Comparison of ENCODE assay signal across 17 mouse cellular contexts in the genomic region with DNA sequence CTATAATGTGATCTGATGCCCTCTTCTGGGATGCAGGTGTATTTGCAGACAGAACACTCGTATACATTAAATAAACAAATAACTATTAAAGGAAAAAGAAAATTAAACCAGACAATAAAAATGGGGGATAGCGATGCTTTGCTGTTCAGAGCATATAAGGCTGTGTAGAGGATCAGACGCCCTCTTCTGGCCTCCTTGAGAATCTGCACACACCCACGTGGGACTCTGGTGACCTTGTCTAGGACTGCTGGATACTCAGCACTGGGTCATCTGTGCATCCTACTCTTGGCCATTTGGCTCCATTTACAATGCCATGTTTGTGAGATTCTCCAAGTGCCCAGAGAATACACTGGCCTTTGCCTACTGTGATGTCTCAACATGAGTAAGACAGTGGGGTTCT. TPM values are rescaled to one million over a fixed set of nuclear protein-coding genes. Genes with fewer than 3 reads are reported as not detected.
DNase-seq lines count a peak whose midpoint lies in the region; ATAC-seq and TF ChIP-seq lines count a peak whose summit lies in the region.
"Had no signal": no experiment of that assay in that cellular context is flagged by ENCODE, and none has a peak within 500 bp of the region (broad histone marks: within the 10 kb centered on the region; RNA-seq: fewer than 3 reads in every experiment).

No protein-coding gene starts in this region.

- WGBS in intestine, postnatal 0 days = 36% methylated on average over 4 of the region's 4 CpGs
- WGBS in intestine, embryonic 16.5 days = 38% methylated on average over 4 of the region's 4 CpGs
- 32% methylated on average over 4 of the region's 4 CpGs for WGBS in liver, embryonic 12.5 days (ENCODE audit: insufficient replicate concordance)
- WGBS in forebrain, embryonic 14.5 days = 45% methylated on average over 4 of the region's 4 CpGs

- peak; percentile 51 for TF ChIP-seq CTCF in intestine, postnatal 0 days (IDR thresholded peaks at IDR 0.05; ENCODE audit: low read depth)

- ATAC-seq in intestine, postnatal 0 days = no peak
- ATAC-seq in intestine, embryonic 16.5 days = no peak
- no peak for ATAC-seq in liver, embryonic 12.5 days
- no peak for ATAC-seq in forebrain, embryonic 14.5 days

- no peaks in the 10 kb centered on the region for H3K27me3 ChIP-seq in intestine, postnatal 0 days (replicated peaks; ENCODE audit: control insufficient read depth, insufficient read depth, low read length)
- no peaks in the 10 kb centered on the region for H3K27me3 ChIP-seq in intestine, embryonic 16.5 days (replicated peaks; ENCODE audit: control insufficient read depth, insufficient read depth, low read length)
- H3K27me3 ChIP-seq in liver, embryonic 12.5 days (replicated peaks) = no peaks in the 10 kb centered on the region
- H3K27me3 ChIP-seq in forebrain, embryonic 14.5 days (replicated peaks; ENCODE audit: control insufficient read depth, insufficient read depth, low read length) = no peaks in the 10 kb centered on the region
- H3K27me3 ChIP-seq: forebrain, embryonic 12.5 days; lung, embryonic 15.5 days; midbrain, embryonic 12.5 days; neural tube, embryonic 13.5 days had no signal

- H3K4me1 ChIP-seq in intestine, postnatal 0 days (replicated peaks; ENCODE audit: control insufficient read depth, insufficient read depth, low read length) = peaks cover 12% of the 10 kb centered on the region; the same call in 1 of the 2 replicates
- peaks cover 11% of the 10 kb centered on the region for H3K4me1 ChIP-seq in intestine, embryonic 16.5 days (ENCODE audit: control insufficient read depth, insufficient read depth, low read length)
- H3K4me1 ChIP-seq in ES-E14 (ENCODE audit: control insufficient read depth in 2 of 2, insufficient read depth in 2 of 2, low read length in 2 of 2, poor library complexity in 1 of 2) = peaks cover 0 to 10% of the 10 kb centered on the region in 2 experiments; a peak in 1 of 4 replicates
- H3K4me1 ChIP-seq in liver, embryonic 12.5 days = peaks cover 58% of the 10 kb centered on the region
- peaks cover 10% of the 10 kb centered on the region for H3K4me1 ChIP-seq in forebrain, embryonic 14.5 days (ENCODE audit: control insufficient read depth, insufficient read depth, low read length)

- no peak overlapping the region for H3K4me2 ChIP-seq in intestine, postnatal 0 days (replicated peaks; ENCODE audit: low read depth)
- H3K4me2 ChIP-seq in intestine, embryonic 16.5 days (ENCODE audit: low read depth, low read length) = no peak overlapping the region
- H3K4me2 ChIP-seq in liver, embryonic 12.5 days = no peak overlapping the region
- H3K4me2 ChIP-seq in forebrain, embryonic 14.5 days (ENCODE audit: low read length) = no peak overlapping the region
- H3K4me2 ChIP-seq: forebrain, embryonic 12.5 days; hindbrain, embryonic 14.5 days; lung, embryonic 15.5 days; midbrain, embryonic 12.5 days; neural tube, embryonic 13.5 days had no signal

- H3K27ac ChIP-seq in intestine, postnatal 0 days (ENCODE audit: low read depth, low read length) = no peak overlapping the region
- no peak overlapping the region for H3K27ac ChIP-seq in intestine, embryonic 16.5 days (ENCODE audit: low read length)
- no peak overlapping the region for H3K27ac ChIP-seq in ES-E14 (ENCODE audit: insufficient read depth, low read depth, low read length, poor library complexity, severe bottlenecking)
- H3K27ac ChIP-seq in liver, embryonic 12.5 days = peak overlapping the region; percentile 18; the same call in 1 of the 2 replicates
- no peak overlapping the region for H3K27ac ChIP-seq in forebrain, embryonic 14.5 days (ENCODE audit: low read depth, low read length)
- H3K27ac ChIP-seq: embryonic facial prominence, embryonic 10.5 days; forebrain, embryonic 12.5 days; hindbrain, embryonic 14.5 days; lung, embryonic 15.5 days; midbrain, embryonic 12.5 days; neural tube, embryonic 13.5 days had no signal

- no peak overlapping the region for H3K9ac ChIP-seq in intestine, postnatal 0 days (ENCODE audit: low read depth, low read length)
- no peak overlapping the region for H3K9ac ChIP-seq in intestine, embryonic 16.5 days (ENCODE audit: low read depth, low read length)
- H3K9ac ChIP-seq in ES-E14 (ENCODE audit: insufficient read depth, low read depth, low read length, poor library complexity, severe bottlenecking) = no peak overlapping the region; the same call in 1 of the 2 replicates
- no peak overlapping the region for H3K9ac ChIP-seq in liver, embryonic 12.5 days
- H3K9ac ChIP-seq in forebrain, embryonic 14.5 days (ENCODE audit: low read length) = no peak overlapping the region
- H3K9ac ChIP-seq: forebrain, embryonic 12.5 days; hindbrain, embryonic 14.5 days; lung, embryonic 15.5 days; midbrain, embryonic 12.5 days; neural tube, embryonic 13.5 days had no signal

- peak; percentile 46 for DNase-seq in A20 (ENCODE audit: low read depth, low spot score)
- DNase-seq in ES-E14 (ENCODE audit: low read depth, low spot score) = no peak
- no peak for DNase-seq in right cerebral cortex, adult 18-20 months
- DNase-seq in forebrain, embryonic 14.5 days (ENCODE audit: low spot score) = no peak
- DNase-seq: cerebellum, adult 11-12 months; gastrocnemius, postnatal 25 days; kidney, postnatal 10 days; right cerebral cortex, postnatal 4 days had no signal

- in situ Hi-C loops in ES-E14 (cut with MboI; ENCODE audit: low sequenced_read_pairs in 2 of 2, unreplicated experiment in 2 of 2) = no loop called here

- H3K4me3 ChIP-seq in intestine, postnatal 0 days (ENCODE audit: low read depth, low read length) = no peak overlapping the region
- no peak overlapping the region for H3K4me3 ChIP-seq in intestine, embryonic 16.5 days (ENCODE audit: low read length)
- H3K4me3 ChIP-seq in ES-E14 (ENCODE audit: insufficient read depth in 1 of 2, low read depth in 1 of 2, low read length in 2 of 2, poor library complexity in 1 of 2, severe bottlenecking in 1 of 2) = peak overlapping the region in 1 of 2 experiments; percentile 32; a peak in 1 of 4 replicates
- H3K4me3 ChIP-seq in liver, embryonic 12.5 days = no peak overlapping the region
- no peak overlapping the region for H3K4me3 ChIP-seq in forebrain, embryonic 14.5 days (ENCODE audit: low read depth, low read length)
- H3K4me3 ChIP-seq: embryonic facial prominence, embryonic 10.5 days; forebrain, embryonic 12.5 days; lung, embryonic 15.5 days; midbrain, embryonic 12.5 days; neural tube, embryonic 13.5 days had no signal

- H3K36me3 ChIP-seq in intestine, postnatal 0 days (ENCODE audit: control insufficient read depth, insufficient read depth) = no peaks in the 10 kb centered on the region
- no peaks in the 10 kb centered on the region for H3K36me3 ChIP-seq in intestine, embryonic 16.5 days (ENCODE audit: control insufficient read depth, insufficient read depth, low read length)
- no peaks in the 10 kb centered on the region for H3K36me3 ChIP-seq in ES-E14 (ENCODE audit: control insufficient read depth, insufficient read depth, low read length, poor library complexity, severe bottlenecking)
- H3K36me3 ChIP-seq in liver, embryonic 12.5 days = no peaks in the 10 kb centered on the region
- no peaks in the 10 kb centered on the region for H3K36me3 ChIP-seq in forebrain, embryonic 14.5 days (ENCODE audit: control insufficient read depth, insufficient read depth, low read length)
- H3K36me3 ChIP-seq: embryonic facial prominence, embryonic 10.5 days; forebrain, embryonic 12.5 days; lung, embryonic 15.5 days; midbrain, embryonic 12.5 days; neural tube, embryonic 13.5 days had no signal

- H3K9me3 ChIP-seq in intestine, postnatal 0 days (ENCODE audit: control insufficient read depth) = no peaks in the 10 kb centered on the region
- no peaks in the 10 kb centered on the region for H3K9me3 ChIP-seq in intestine, embryonic 16.5 days (ENCODE audit: control insufficient read depth, low read length)
- H3K9me3 ChIP-seq in ES-E14 (ENCODE audit: control insufficient read depth, insufficient read depth, low read depth, low read length) = no peaks in the 10 kb centered on the region
- H3K9me3 ChIP-seq in liver, embryonic 12.5 days (replicated peaks) = no peaks in the 10 kb centered on the region
- H3K9me3 ChIP-seq in forebrain, embryonic 14.5 days (replicated peaks; ENCODE audit: control insufficient read depth, low read length) = no peaks in the 10 kb centered on the region
- H3K9me3 ChIP-seq: embryonic facial prominence, embryonic 10.5 days; forebrain, embryonic 12.5 days; lung, embryonic 15.5 days; midbrain, embryonic 12.5 days; neural tube, embryonic 13.5 days had no signal

TF ChIP-seq in ES-E14, 5 proteins besides CTCF, POLR2A, EP300 and RAD21:
- TF ChIP-seq HCFC1 (IDR thresholded peaks at IDR 0.05; ENCODE audit: borderline replicate concordance, insufficient read depth, low read length) (no peak), ZC3H11A (IDR thresholded peaks at IDR 0.05; ENCODE audit: borderline replicate concordance, low read depth, low read length) (0 out of 2 replicates have a peak, but pooled peaks have one; percentile 3)

RNA-seq across cellular contexts. Expression of gene Commd7, which starts 28.9 kb away (rescaled TPM):
- polyA plus RNA-seq in intestine, postnatal 0 days (2015; fragmentation: Nextera tagmentation; extraction: Ambion mirVana) = 74.8 and 84.7 TPM in 2 replicates
- polyA plus RNA-seq in intestine, embryonic 16.5 days (2015; fragmentation: Nextera tagmentation; extraction: Ambion mirVana) = 84.5 and 88.4 TPM in 2 replicates
- total RNA-seq in ES-E14 (2012; rRNA removed) = 9.1 and 12.7 TPM in 2 replicates
- 44.0 and 45.7 TPM in 2 replicates for polyA plus RNA-seq in liver, embryonic 12.5 days (2016; fragmentation: Nextera tagmentation; extraction: Ambion mirVana)
- polyA plus RNA-seq in forebrain, embryonic 14.5 days (2014; fragmentation: Nextera tagmentation; extraction: Ambion mirVana) = 86.9 and 95.9 TPM in 2 replicates

RNA-seq across cellular contexts. Expression of gene Dnmt3b, which starts 45.5 kb away (rescaled TPM):
- 2.9 and 3.0 TPM in 2 replicates for polyA plus RNA-seq in intestine, postnatal 0 days (2015; fragmentation: Nextera tagmentation; extraction: Ambion mirVana)
- 6.4 and 7.8 TPM in 2 replicates for polyA plus RNA-seq in intestine, embryonic 16.5 days (2015; fragmentation: Nextera tagmentation; extraction: Ambion mirVana)
- total RNA-seq in ES-E14 (2012; rRNA removed) = 136 and 183 TPM in 2 replicates
- polyA plus RNA-seq in liver, embryonic 12.5 days (2016; fragmentation: Nextera tagmentation; extraction: Ambion mirVana) = 16.6 and 17.1 TPM in 2 replicates
- 3.2 and 3.5 TPM in 2 replicates for polyA plus RNA-seq in forebrain, embryonic 14.5 days (2014; fragmentation: Nextera tagmentation; extraction: Ambion mirVana)
